Mouse (Mus musculus) cerebellum, postnatal 4 days (tissue): ENCODE measurements around the gene Dpm1.

Experiments
- DNase-seq, 2 experiments: peaks; one replicate each; pipeline ENCODE4 v3.0.0; 2022; ENCODE audit warnings: low spot score in 2 of 2, mixed read lengths in 1 of 2

Gene Dpm1

GRCm38 (mm10) chr2:168166750-168167460 lies 63.5 kb downstream of the Dpm1 start:
- no peak for DNase-seq

GRCm38 (mm10) chr2:168161978-168162377 lies 68.4 kb downstream of the Dpm1 start:
- no peak for DNase-seq

GRCm38 (mm10) chr2:168161514-168161971 lies 68.8 kb downstream of the Dpm1 start:
- no peak for DNase-seq

- no peak for DNase-seq
Measured at GRCm38 (mm10) chr2:168160370-168160930, 69.9 kb downstream of the Dpm1 start.
